Mouse (Mus musculus): ENCODE results near the gene Hs6st1. TPM values are rescaled to one million over a fixed set of nuclear protein-coding genes. Genes with fewer than 3 reads are reported as not detected.

Hs6st1 gene
- total and polyA plus RNA-seq, 3 experiments: 9.1 to 18.1 (median 17.7) TPM

GRCm38 (mm10) chr1:36129126-36129525 is 60.9 kb downstream of the Hs6st1 start:
- TF ChIP-seq SMC3 (IDR thresholded peaks at IDR 0.05; ENCODE audit: low read depth, low read length) (no peak), EP300 (IDR thresholded peaks at IDR 0.05; ENCODE audit: low read length) (peak; percentile 29; the same call in 1 of the 2 replicates)
- H3K36me3 ChIP-seq (replicated peaks in 1 of 2; ENCODE audit: control insufficient read depth in 1 of 2, insufficient read depth in 1 of 2, low read length in 1 of 2): peaks cover 2% of the 10 kb centered on the region in 2 experiments
- no peak overlapping the region for H3K4me2 ChIP-seq (ENCODE audit: insufficient read depth, low read depth, poor library complexity, severe bottlenecking)
- peaks cover 6% of the 10 kb centered on the region for H3K9me3 ChIP-seq (replicated peaks; ENCODE audit: low read length)
- DNase-seq (ENCODE audit: extremely low read depth): peak; percentile 42
- no peaks in the 10 kb centered on the region for H3K79me2 ChIP-seq (replicated peaks; ENCODE audit: control insufficient read depth, extremely low read depth, insufficient read depth, poor library complexity, severe bottlenecking)
- no peak overlapping the region for H3K9ac ChIP-seq (ENCODE audit: insufficient read depth, low read depth)
- H3K4me1 ChIP-seq (ENCODE audit: control insufficient read depth in 1 of 2, insufficient read depth in 2 of 2): peaks cover 10 to 25% of the 10 kb centered on the region in 2 experiments
- no peak overlapping the region for H3K4me3 ChIP-seq (replicated peaks in 1 of 3; ENCODE audit: low read depth in 2 of 3, low read length in 2 of 3, poor library complexity in 1 of 3)
- in situ Hi-C loops (cut with MboI; ENCODE audit: low pct_ligation_motif_present, low pct_unique_long_range_greater_than_20kb, low sequenced_read_pairs): no loop called here
- no peak overlapping the region for H3K27ac ChIP-seq (ENCODE audit: insufficient read depth, low read depth)
- dilution Hi-C loops (cut with MboI; ENCODE audit: extremely low pct_ligation_motif_present, extremely low pct_unique_long_range_greater_than_20kb, low sequenced_read_pairs): no loop called here
- no peaks in the 10 kb centered on the region for H3K27me3 ChIP-seq (replicated peaks)

GRCm38 (mm10) chr1:36129881-36130280 is 61.7 kb downstream of the Hs6st1 start:
- in situ Hi-C loops (cut with MboI; ENCODE audit: low pct_ligation_motif_present, low pct_unique_long_range_greater_than_20kb, low sequenced_read_pairs): loop anchor here (10.0 kb wide), 2 partner anchors 65 to 275 kb away; partner anchors contain the start of gene Hs6st1

GRCm38 (mm10) chr1:36130307-36131035 is 62.3 kb downstream of the Hs6st1 start:
- H3K9ac ChIP-seq (ENCODE audit: insufficient read depth, low read depth): no peak overlapping the region
- dilution Hi-C loops (cut with MboI; ENCODE audit: extremely low pct_ligation_motif_present, extremely low pct_unique_long_range_greater_than_20kb, low sequenced_read_pairs) (no loop called here), in situ Hi-C loops (cut with MboI; ENCODE audit: low pct_ligation_motif_present, low pct_unique_long_range_greater_than_20kb, low sequenced_read_pairs) (loop anchor here (10.0 kb wide), 2 partner anchors 66 to 276 kb away; partner anchors contain the start of gene Hs6st1)
- no peaks in the 10 kb centered on the region for H3K27me3 ChIP-seq (replicated peaks)
- H3K4me1 ChIP-seq (ENCODE audit: control insufficient read depth in 1 of 2, insufficient read depth in 2 of 2): peaks cover 8 to 26% of the 10 kb centered on the region in 2 experiments
- no peaks in the 10 kb centered on the region for H3K9me3 ChIP-seq (replicated peaks; ENCODE audit: low read length)
- no peak for DNase-seq (ENCODE audit: extremely low read depth)
- H3K36me3 ChIP-seq (replicated peaks in 1 of 2; ENCODE audit: control insufficient read depth in 1 of 2, insufficient read depth in 1 of 2, low read length in 1 of 2): no peaks in the 10 kb centered on the region
- TF ChIP-seq MXI1 (IDR thresholded peaks at IDR 0.05; ENCODE audit: low read depth, low read length): no peak
- no peak for TF ChIP-seq NRF1 (IDR thresholded peaks at IDR 0.05; ENCODE audit: low read depth, low read length)
- TF ChIP-seq JUND (conservative IDR thresholded peaks at IDR 0.05; ENCODE audit: low read depth, low read length): no peak
- no peak for TF ChIP-seq IRF4 (IDR thresholded peaks at IDR 0.05; ENCODE audit: low read depth, low read length)
- no peak for TF ChIP-seq JUN (IDR thresholded peaks at IDR 0.05; ENCODE audit: insufficient read depth, low read depth, low read length)
- no peak for TF ChIP-seq MYC (IDR thresholded peaks at IDR 0.05; ENCODE audit: low read depth, low read length)
- no peak for TF ChIP-seq UBTF (IDR thresholded peaks at IDR 0.05; ENCODE audit: low read depth, low read length)
- no peak for TF ChIP-seq GABPA (IDR thresholded peaks at IDR 0.05; ENCODE audit: insufficient replicate concordance, low read depth, low read length)
- TF ChIP-seq TBP (conservative IDR thresholded peaks at IDR 0.05; ENCODE audit: low read depth, low read length): no peak
- no peak for TF ChIP-seq SIN3A (IDR thresholded peaks at IDR 0.05; ENCODE audit: low read length)
- no peak for TF ChIP-seq ZKSCAN1 (IDR thresholded peaks at IDR 0.05; ENCODE audit: borderline replicate concordance, low read depth, low read length)
- no peak for TF ChIP-seq CTCF (conservative IDR thresholded peaks at IDR 0.05 in 1 of 2, IDR thresholded peaks at IDR 0.05 in 1 of 2; ENCODE audit: low read depth in 2 of 2, low read length in 2 of 2)
- no peak for TF ChIP-seq PAX5 (IDR thresholded peaks at IDR 0.05; ENCODE audit: low read length)
- no peak for TF ChIP-seq MEF2A (IDR thresholded peaks at IDR 0.05; ENCODE audit: borderline replicate concordance, low read depth, low read length)
- no peak for TF ChIP-seq ETS1 (conservative IDR thresholded peaks at IDR 0.05; ENCODE audit: low read depth, low read length)
- TF ChIP-seq SMC3 (IDR thresholded peaks at IDR 0.05; ENCODE audit: low read depth, low read length): no peak
- TF ChIP-seq ELF1 (IDR thresholded peaks at IDR 0.05; ENCODE audit: low read depth, low read length): no peak
- no peak for TF ChIP-seq NELFE (IDR thresholded peaks at IDR 0.05; ENCODE audit: low read depth, low read length)
- H3K4me2 ChIP-seq (ENCODE audit: insufficient read depth, low read depth, poor library complexity, severe bottlenecking): no peak overlapping the region
- H3K4me3 ChIP-seq (replicated peaks in 1 of 3; ENCODE audit: low read depth in 2 of 3, low read length in 2 of 3, poor library complexity in 1 of 3): no peak overlapping the region
- no peak overlapping the region for H3K27ac ChIP-seq (ENCODE audit: insufficient read depth, low read depth)
- no peaks in the 10 kb centered on the region for H3K79me2 ChIP-seq (replicated peaks; ENCODE audit: control insufficient read depth, extremely low read depth, insufficient read depth, poor library complexity, severe bottlenecking)

More at GRCm38 (mm10) chr1:36129881-36130280, 61.7 kb downstream of the Hs6st1 start:
- no peaks in the 10 kb centered on the region for H3K27me3 ChIP-seq (replicated peaks)
- H3K27ac ChIP-seq (ENCODE audit: insufficient read depth, low read depth): no peak overlapping the region
- TF ChIP-seq KAT2A (IDR thresholded peaks at IDR 0.05; ENCODE audit: insufficient replicate concordance, low read length) (no peak), POLR2AphosphoS2 (IDR thresholded peaks at IDR 0.05; ENCODE audit: low read depth, low read length) (no peak), PAX5 (IDR thresholded peaks at IDR 0.05; ENCODE audit: low read length) (no peak), JUN (IDR thresholded peaks at IDR 0.05; ENCODE audit: insufficient read depth, low read depth, low read length) (no peak), POLR2A (IDR thresholded peaks at IDR 0.05; ENCODE audit: low read depth, low read length) (no peak), BHLHE40 (IDR thresholded peaks at IDR 0.05; ENCODE audit: low read depth, low read length) (no peak)
- H3K36me3 ChIP-seq (replicated peaks in 1 of 2; ENCODE audit: control insufficient read depth in 1 of 2, insufficient read depth in 1 of 2, low read length in 1 of 2): no peaks in the 10 kb centered on the region
- H3K9ac ChIP-seq (ENCODE audit: insufficient read depth, low read depth): no peak overlapping the region
- dilution Hi-C loops (cut with MboI; ENCODE audit: extremely low pct_ligation_motif_present, extremely low pct_unique_long_range_greater_than_20kb, low sequenced_read_pairs): no loop called here
- no peak overlapping the region for H3K4me3 ChIP-seq (replicated peaks in 1 of 3; ENCODE audit: low read depth in 2 of 3, low read length in 2 of 3, poor library complexity in 1 of 3)
- H3K79me2 ChIP-seq (replicated peaks; ENCODE audit: control insufficient read depth, extremely low read depth, insufficient read depth, poor library complexity, severe bottlenecking): no peaks in the 10 kb centered on the region
- no peak for DNase-seq (ENCODE audit: extremely low read depth)
- no peak overlapping the region for H3K4me2 ChIP-seq (ENCODE audit: insufficient read depth, low read depth, poor library complexity, severe bottlenecking)
- H3K4me1 ChIP-seq (ENCODE audit: control insufficient read depth in 1 of 2, insufficient read depth in 2 of 2): peaks cover 8 to 26% of the 10 kb centered on the region in 2 experiments
- H3K9me3 ChIP-seq (replicated peaks; ENCODE audit: low read length): no peaks in the 10 kb centered on the region

Measured in CH12.LX (cell line).